Comparison of ENCODE assay signal across 8 mouse cellular contexts in genomic region chr17:28025541-28025961, GRCm38 (mm10). TPM values are rescaled to one million over a fixed set of nuclear protein-coding genes. Genes with fewer than 3 reads are reported as not detected.
A peak's percentile ranks its signal among the peaks of the same experiment; 100 is the strongest.
DNase-seq lines count a peak whose midpoint lies in the region; ATAC-seq and TF ChIP-seq lines count a peak whose summit lies in the region.

No protein-coding gene starts in this region.

- no peak for ATAC-seq in kidney, embryonic 15.5 days (replicated peaks; ENCODE audit: low FRiP score)

- peak overlapping the region; percentile 70 for H3K27ac ChIP-seq in heart, adult 2 months
- peak overlapping the region; percentile 50; the same call in 1 of the 2 replicates for H3K27ac ChIP-seq in kidney, embryonic 15.5 days

- no peaks in the 10 kb centered on the region for H3K27me3 ChIP-seq in heart, adult 2 months (ENCODE audit: control insufficient read depth, insufficient read depth, low read length)
- no peaks in the 10 kb centered on the region for H3K27me3 ChIP-seq in kidney, embryonic 15.5 days

- H3K4me3 ChIP-seq in heart, adult 2 months, result no peak overlapping the region
- no peak overlapping the region for H3K4me3 ChIP-seq in kidney, embryonic 15.5 days (replicated peaks)

- no peak for TF ChIP-seq CTCF in heart, adult 2 months (IDR thresholded peaks at IDR 0.05)

- TF ChIP-seq EP300 in heart, adult 2 months (IDR thresholded peaks at IDR 0.05; ENCODE audit: insufficient read depth, low read depth, low read length), result no peak

- no peak overlapping the region for H3K4me2 ChIP-seq in kidney, embryonic 15.5 days

- 23% methylated on average over 5 of the region's 5 CpGs for WGBS in heart, adult 2 months
- WGBS in kidney, embryonic 15.5 days, result 59% methylated on average over 5 of the region's 5 CpGs

- H3K79me2 ChIP-seq in heart, adult 2 months (replicated peaks; ENCODE audit: control insufficient read depth, insufficient read depth, low read length), result peaks cover 3% of the 10 kb centered on the region; the same call in 1 of the 2 replicates

- H3K36me3 ChIP-seq in heart, adult 2 months (ENCODE audit: control insufficient read depth, insufficient read depth, low read length), result peaks cover 11% of the 10 kb centered on the region
- 0 out of 2 replicates have a peak, but pooled peaks cover 2% of the 10 kb centered on the region for H3K36me3 ChIP-seq in kidney, embryonic 15.5 days

- intact Hi-C loops in heart, adult 2 months (cut with DNase I), result no loop called here
- intact Hi-C loops in left cerebral cortex, postnatal 4 days (cut with DNase I), result no loop called here
- intact Hi-C loops in gastrocnemius, postnatal 36 days (cut with DNase I), result no loop called here

- peak; percentile 45 to 46 for DNase-seq in heart, adult 2 months
- no peak for DNase-seq in heart, postnatal 4 days
- peak; percentile 81 for DNase-seq in fibroblast of lung, adult 2 months (ENCODE audit: low read depth)
- DNase-seq in lung, postnatal 14 days, result peak; percentile 49
- no peak for DNase-seq in adrenal gland, postnatal 36 days
- DNase-seq in left cerebral cortex, postnatal 4 days, result no peak
- DNase-seq in gastrocnemius, postnatal 36 days, result no peak

- H3K4me1 ChIP-seq in heart, adult 2 months (ENCODE audit: control insufficient read depth, insufficient read depth, low read length), result peaks cover 51% of the 10 kb centered on the region
- peaks cover 69% of the 10 kb centered on the region for H3K4me1 ChIP-seq in kidney, embryonic 15.5 days

- TF ChIP-seq POLR2A in heart, adult 2 months (IDR thresholded peaks at IDR 0.05; ENCODE audit: insufficient read depth, low read depth, low read length), result no peak

- H3K9ac ChIP-seq in heart, adult 2 months (ENCODE audit: low read depth, low read length), result no peak overlapping the region
- no peak overlapping the region for H3K9ac ChIP-seq in kidney, embryonic 15.5 days

- no peaks in the 10 kb centered on the region for H3K9me3 ChIP-seq in kidney, embryonic 15.5 days (replicated peaks)

RNA-seq across cellular contexts. Expression of gene Tcp11, which starts 54.9 kb away (rescaled TPM):
- total RNA-seq in heart, adult 2 months (2021), result not detected
- 1.4 and 1.8 TPM in 2 replicates for polyA plus RNA-seq in heart, adult 2 months (2012; rRNA removed)
- under 1 TPM in 1 of 2 experiments, not detected in 1; 0.14 TPM for total RNA-seq in heart, postnatal 4 days (2021)
- 5.8 and 6.1 TPM in 2 replicates for polyA plus RNA-seq in kidney, embryonic 15.5 days (2015; fragmentation: Nextera tagmentation; extraction: Ambion mirVana)
- not detected for total RNA-seq in adrenal gland, postnatal 36 days (2021)
- total RNA-seq in left cerebral cortex, postnatal 4 days (2021), result 1 to 10 TPM; 2.2 to 3.6 TPM
- not detected for total RNA-seq in gastrocnemius, postnatal 36 days (2021)

Comparison
In these comparisons a context has a peak if more than half of its experiments do, and no peak if none do; other contexts are left out.
1. DNase-seq: peak in heart, adult 2 months (2 of 2), fibroblast of lung, adult 2 months (single experiment) and lung, postnatal 14 days (single experiment); none in heart, postnatal 4 days (single experiment), adrenal gland, postnatal 36 days (0 of 2), left cerebral cortex, postnatal 4 days (single experiment) and gastrocnemius, postnatal 36 days (0 of 2).